Mouse (Mus musculus) stomach, embryonic 14.5 days (tissue): ENCODE data around the gene Fbl. TPM values are rescaled to one million over a fixed set of nuclear protein-coding genes. Genes with fewer than 3 reads are reported as not detected.
"Not testable (repeated sequence)": the region's sequence is repeated elsewhere in the genome, so short reads cannot be mapped to it uniquely, and the experiment has no call there.

Experiments used
- ATAC-seq: fragments of 200-750 bp; cut with Nextera tagmentation; 2 replicates; pipeline ENCODE4 v1.8.0; 2017; ENCODE audit warnings: low read depth, moderate TSS enrichment; ENCODE audit not compliant: insufficient number of reproducible peaks, insufficient read depth, low FRiP score
- H3K27ac ChIP-seq: fragments of 300-500 bp; sonication (generic); 2 replicates; pipeline ENCODE4 v1.5.1; 2014; ENCODE audit warnings: mild to moderate bottlenecking, low read length, moderate library complexity, mixed read lengths
- H3K27me3 ChIP-seq: fragments of 300-500 bp; sonication (generic); 2 replicates; pipeline ENCODE4 v1.6.1; 2014; ENCODE audit warnings: low read length, control low read depth, mixed read lengths; ENCODE audit not compliant: control insufficient read depth, insufficient read depth
- H3K36me3 ChIP-seq: fragments of 300-500 bp; sonication (generic); 2 replicates; pipeline ENCODE4 v1.6.1; 2014; ENCODE audit warnings: mild to moderate bottlenecking, control low read depth, low read length, moderate library complexity, mixed read lengths; ENCODE audit not compliant: control insufficient read depth, insufficient read depth
- H3K4me1 ChIP-seq: fragments of 300-500 bp; sonication (generic); 2 replicates; pipeline ENCODE4 v1.6.1; 2014; ENCODE audit warnings: low read length, control low read depth, mixed read lengths; ENCODE audit not compliant: control insufficient read depth, insufficient read depth
- H3K4me2 ChIP-seq: fragments of 300-500 bp; sonication (generic); replicated peaks from 2 replicates; pipeline ENCODE4 v1.6.1; 2014; ENCODE audit warnings: low read depth, low read length, control low read depth
- H3K4me3 ChIP-seq: fragments of 300-500 bp; sonication (generic); 2 replicates; pipeline ENCODE4 v1.5.1; 2014; ENCODE audit warnings: low read depth, low read length, control low read depth
- H3K9ac ChIP-seq: fragments of 300-500 bp; sonication (generic); replicated peaks from 2 replicates; pipeline ENCODE4 v1.6.1; 2014; ENCODE audit warnings: low read depth, mild to moderate bottlenecking, control low read depth, low read length, moderate library complexity, mixed read lengths
- H3K9me3 ChIP-seq: fragments of 300-500 bp; sonication (generic); 2 replicates; pipeline ENCODE4 v1.6.1; 2016; ENCODE audit warnings: low read depth, low read length, control low read depth; ENCODE audit not compliant: control insufficient read depth
- WGBS: fragments of 180-500 bp; shearing (Covaris S2); extraction: QIAGEN DNeasy Blood & Tissue Kit; methylation state at CpG from one replicate; pipeline ENCODE4 v1.1.7; 2014; 5-methylcytosine and 5-hydroxymethylcytosine counted together
- polyA plus RNA-seq: library from polyadenylated mRNA; unstranded; fragments of >200 nt; fragmentation: Nextera tagmentation; extraction: Ambion mirVana; gene quantifications from 2 replicates; pipeline ENCODE4 v1.2.1, GENCODE M21; 2014

Gene Fbl
- polyA plus RNA-seq, 1 experiment from 2014 or later, result 41.8 TPM

- not testable (repeated sequence) for H3K9ac ChIP-seq, ATAC-seq, H3K4me1 ChIP-seq, H3K27ac ChIP-seq, H3K4me2 ChIP-seq, H3K9me3 ChIP-seq, H3K36me3 ChIP-seq, H3K4me3 ChIP-seq, H3K27me3 ChIP-seq
- WGBS, result 87% methylated on average over 20 of the region's 20 CpGs
Observed at GRCm38 (mm10) chr7:28218951-28219740, 49.6 kb downstream of the Fbl start.

GRCm38 (mm10) chr7:28226836-28227235 lies 57.3 kb downstream of the Fbl start:
- H3K9me3 ChIP-seq, H3K4me2 ChIP-seq, ATAC-seq, H3K9ac ChIP-seq, H3K27me3 ChIP-seq, H3K4me1 ChIP-seq, H3K4me3 ChIP-seq, H3K36me3 ChIP-seq, H3K27ac ChIP-seq: not testable (repeated sequence)
- 81% methylated on average over 4 of the region's 4 CpGs for WGBS

- H3K4me3 ChIP-seq, H3K4me1 ChIP-seq, H3K9ac ChIP-seq, H3K4me2 ChIP-seq, H3K9me3 ChIP-seq, H3K27me3 ChIP-seq, H3K36me3 ChIP-seq, H3K27ac ChIP-seq, ATAC-seq: not testable (repeated sequence)
- WGBS, result 92% methylated on average over 4 of the region's 4 CpGs
Observed at GRCm38 (mm10) chr7:28227421-28227820, 57.9 kb downstream of the Fbl start.

Other genes starting within 250 kb of the Fbl start
- gene Zfp974, start 240.2 kb upstream of the Fbl start, polyA plus RNA-seq, result 11.1 and 12.9 TPM in 2 replicates
- gene Zfp780b, start 190.5 kb upstream of the Fbl start, polyA plus RNA-seq, result 22.5 and 25.1 TPM in 2 replicates
- 4.6 and 5.0 TPM in 2 replicates for gene Zfp850, start 155.6 kb upstream of the Fbl start, polyA plus RNA-seq
- 276 and 283 TPM in 2 replicates for gene Psmc4, start 119.6 kb upstream of the Fbl start, polyA plus RNA-seq
- gene Fcgbp, start 98.5 kb upstream of the Fbl start, polyA plus RNA-seq, result 14.4 and 19.0 TPM in 2 replicates
- gene 9530053A07Rik, start 40.2 kb upstream of the Fbl start, polyA plus RNA-seq, result 0.07 TPM in 1 of 2 replicates, not detected in the other
- gene Dyrk1b, start 9.8 kb downstream of the Fbl start, polyA plus RNA-seq, result 13.4 and 15.3 TPM in 2 replicates
- gene Eid2, start 98.2 kb downstream of the Fbl start, polyA plus RNA-seq, result 4.1 and 4.4 TPM in 2 replicates
- gene Eid2b, start 108.0 kb downstream of the Fbl start, polyA plus RNA-seq, result 9.9 and 11.4 TPM in 2 replicates
- 0.27 TPM in 1 of 2 replicates, not detected in the other for gene Selenov, start 121.5 kb downstream of the Fbl start, polyA plus RNA-seq
- 3.8 and 4.7 TPM in 2 replicates for gene Dll3, start 132.5 kb downstream of the Fbl start, polyA plus RNA-seq
- 139 and 140 TPM in 2 replicates for gene Timm50, start 142.4 kb downstream of the Fbl start, polyA plus RNA-seq
- 71.7 and 73.7 TPM in 2 replicates for gene Supt5, start 169.0 kb downstream of the Fbl start, polyA plus RNA-seq
- 1,258 and 1,269 TPM in 2 replicates for gene Rps16, start 180.9 kb downstream of the Fbl start, polyA plus RNA-seq
- 63.4 and 70.7 TPM in 2 replicates for gene Plekhg2, start 202.9 kb downstream of the Fbl start, polyA plus RNA-seq
- 15.5 and 17.6 TPM in 2 replicates for gene Zfp36, start 210.5 kb downstream of the Fbl start, polyA plus RNA-seq
- gene Med29, start 223.0 kb downstream of the Fbl start, polyA plus RNA-seq, result 47.1 and 51.1 TPM in 2 replicates
- gene Paf1, start 223.2 kb downstream of the Fbl start, polyA plus RNA-seq, result 67.3 and 73.2 TPM in 2 replicates